Mouse (Mus musculus) embryonic facial prominence, embryonic 12.5 days (tissue): ENCODE results near the gene 2310011J03Rik. TPM values are rescaled to one million over a fixed set of nuclear protein-coding genes. Genes with fewer than 3 reads are reported as not detected.
A peak's percentile ranks its signal among the peaks of the same experiment; 100 is the strongest.

ENCODE experiments used
- ATAC-seq: fragments of 200-750 bp; cut with Nextera tagmentation; 2 replicates; pipeline ENCODE4 v1.8.0; 2017; ENCODE audit not compliant: insufficient number of reproducible peaks, insufficient read depth, low FRiP score, low TSS enrichment
- H3K27ac ChIP-seq: fragments of 300-500 bp; sonication (generic); 2 replicates; pipeline ENCODE4 v1.5.1; 2016; ENCODE audit warnings: mild to moderate bottlenecking
- H3K27me3 ChIP-seq: fragments of 300-500 bp; sonication (generic); 2 replicates; pipeline ENCODE4 v1.6.1; 2016; ENCODE audit warnings: mild to moderate bottlenecking, moderate library complexity
- H3K36me3 ChIP-seq: fragments of 300-500 bp; sonication (generic); 2 replicates; pipeline ENCODE4 v1.6.1; 2016; ENCODE audit warnings: mild to moderate bottlenecking
- H3K4me1 ChIP-seq: fragments of 300-500 bp; sonication (generic); 2 replicates; pipeline ENCODE4 v1.6.1; 2016
- H3K4me2 ChIP-seq: fragments of 300-500 bp; sonication (generic); replicated peaks from 2 replicates; pipeline ENCODE4 v1.6.1; 2016; ENCODE audit warnings: mild to moderate bottlenecking, moderate library complexity
- H3K4me3 ChIP-seq: fragments of 300-500 bp; sonication (generic); 2 replicates; pipeline ENCODE4 v1.5.1; 2016; ENCODE audit warnings: mild to moderate bottlenecking
- H3K9ac ChIP-seq: fragments of 300-500 bp; sonication (generic); 2 replicates; pipeline ENCODE4 v1.6.1; 2016; ENCODE audit warnings: mild to moderate bottlenecking, moderate library complexity
- H3K9me3 ChIP-seq: fragments of 300-500 bp; sonication (generic); 2 replicates; pipeline ENCODE4 v1.6.1; 2016; ENCODE audit warnings: mild to moderate bottlenecking, moderate library complexity
- WGBS: fragments of 180-500 bp; shearing (Covaris S2); methylation state at CpG from one replicate; pipeline ENCODE4 v1.1.7; 2016; 5-methylcytosine and 5-hydroxymethylcytosine counted together
- polyA plus RNA-seq: library from polyadenylated mRNA; unstranded; fragments of >200 nt; fragmentation: Nextera tagmentation; extraction: Ambion mirVana; gene quantifications from 2 replicates; pipeline ENCODE4 v1.2.1, GENCODE M21; 2016

Gene 2310011J03Rik
- polyA plus RNA-seq, 1 experiment from 2014 or later, result 50.0 TPM

- peaks cover 12% of the 10 kb centered on the region for H3K4me1 ChIP-seq
These were observed 4.0 kb upstream of the 2310011J03Rik start for GRCm38 (mm10) chr10:80324120-80325037.

GRCm38 (mm10) chr10:80323261-80324119 is 3.2 kb upstream of the 2310011J03Rik start:
- Histone ChIP-seq H3K27ac (no peak overlapping the region; the same call in 1 of the 2 replicates), H3K9me3 (no peaks in the 10 kb centered on the region), H3K9ac (peak overlapping the region; percentile 63), H3K36me3 (peaks cover 6% of the 10 kb centered on the region; the same call in 1 of the 2 replicates), H3K4me3 (peak overlapping the region; percentile 40), H3K4me1 (peaks cover 16% of the 10 kb centered on the region), H3K4me2 (peak overlapping the region; percentile 65), H3K27me3 (peaks cover 10% of the 10 kb centered on the region; the same call in 1 of the 2 replicates)
- ATAC-seq, result 0 out of 2 replicates have a peak, but pooled peaks have one; percentile 11
- whole genome bisulfite sequencing, result under 1% methylated on average over 46 of the region's 46 CpGs

More at GRCm38 (mm10) chr10:80324120-80325037, 4.0 kb upstream of the 2310011J03Rik start:
- ATAC-seq, result no peak
- Histone ChIP-seq H3K27me3 (peaks cover 10% of the 10 kb centered on the region; the same call in 1 of the 2 replicates), H3K4me3 (peak overlapping the region; percentile 40; the same call in 1 of the 2 replicates), H3K27ac (no peak overlapping the region), H3K9ac (no peak overlapping the region), H3K9me3 (no peaks in the 10 kb centered on the region), H3K36me3 (no peaks in the 10 kb centered on the region), H3K4me2 (peak overlapping the region; percentile 65)
- WGBS, result 78% methylated on average over 17 of the region's 17 CpGs

- no peak for ATAC-seq
- WGBS, result 7% methylated on average over 28 of the region's 28 CpGs
- Histone ChIP-seq H3K27ac (no peak overlapping the region), H3K9me3 (no peaks in the 10 kb centered on the region), H3K4me1 (peaks cover 16% of the 10 kb centered on the region), H3K36me3 (peaks cover 12% of the 10 kb centered on the region; the same call in 1 of the 2 replicates), H3K9ac (peak overlapping the region; percentile 63), H3K27me3 (peaks cover 15% of the 10 kb centered on the region; the same call in 1 of the 2 replicates), H3K4me3 (peak overlapping the region; percentile 40), H3K4me2 (peak overlapping the region; percentile 65)
These were observed 2.5 kb upstream of the 2310011J03Rik start for GRCm38 (mm10) chr10:80322811-80323211.

GRCm38 (mm10) chr10:80321670-80322581 is 1.6 kb upstream of the 2310011J03Rik start:
- H3K4me2 ChIP-seq, result peak overlapping the region; percentile 65
- H3K36me3 ChIP-seq, result peaks cover 21% of the 10 kb centered on the region; the same call in 1 of the 2 replicates
- WGBS, result 92% methylated on average over 19 of the region's 21 CpGs
- H3K27ac ChIP-seq, result no peak overlapping the region
- no peaks in the 10 kb centered on the region for H3K9me3 ChIP-seq
- H3K9ac ChIP-seq, result no peak overlapping the region
- peaks cover 16% of the 10 kb centered on the region for H3K4me1 ChIP-seq
- H3K27me3 ChIP-seq, result peaks cover 24% of the 10 kb centered on the region
- H3K4me3 ChIP-seq, result peak overlapping the region; percentile 40; the same call in 1 of the 2 replicates
- ATAC-seq, result no peak

- no peak overlapping the region for H3K27ac ChIP-seq
- peaks cover 32% of the 10 kb centered on the region for H3K27me3 ChIP-seq
- no peak overlapping the region for H3K9ac ChIP-seq
- peaks cover 16% of the 10 kb centered on the region for H3K4me1 ChIP-seq
- no peak overlapping the region for H3K4me3 ChIP-seq
- WGBS, result 71% methylated on average over 6 of the region's 6 CpGs
- peaks cover 22% of the 10 kb centered on the region; the same call in 1 of the 2 replicates for H3K36me3 ChIP-seq
- no peaks in the 10 kb centered on the region for H3K9me3 ChIP-seq
- no peak for ATAC-seq
- H3K4me2 ChIP-seq, result peak overlapping the region; percentile 9; the same call in 1 of the 2 replicates
These were observed 805 bp upstream of the 2310011J03Rik start for GRCm38 (mm10) chr10:80321014-80321669.

GRCm38 (mm10) chr10:80317011-80317410 is 3.3 kb downstream of the 2310011J03Rik start:
- ATAC-seq, result no peak
- WGBS, result 65% methylated on average over 10 of the region's 10 CpGs
- peaks cover 67% of the 10 kb centered on the region for H3K27me3 ChIP-seq
- peaks cover 19% of the 10 kb centered on the region for H3K4me1 ChIP-seq
- H3K36me3 ChIP-seq, result peaks cover 28% of the 10 kb centered on the region; the same call in 1 of the 2 replicates
- H3K9ac ChIP-seq, result no peak overlapping the region
- H3K9me3 ChIP-seq, result no peaks in the 10 kb centered on the region
- no peak overlapping the region for H3K4me2 ChIP-seq
- H3K4me3 ChIP-seq, result no peak overlapping the region
- no peak overlapping the region for H3K27ac ChIP-seq

- H3K9ac ChIP-seq, result no peak overlapping the region
- 32% methylated on average over 11 of the region's 11 CpGs for WGBS
- H3K9me3 ChIP-seq, result no peaks in the 10 kb centered on the region
- H3K4me2 ChIP-seq, result no peak overlapping the region
- peaks cover 31% of the 10 kb centered on the region; the same call in 1 of the 2 replicates for H3K36me3 ChIP-seq
- no peak overlapping the region for H3K4me3 ChIP-seq
- H3K27me3 ChIP-seq, result peaks cover 69% of the 10 kb centered on the region
- ATAC-seq, result no peak
- H3K27ac ChIP-seq, result no peak overlapping the region
- H3K4me1 ChIP-seq, result peaks cover 15% of the 10 kb centered on the region
These were observed 4.0 kb downstream of the 2310011J03Rik start for GRCm38 (mm10) chr10:80316359-80316781.

- peaks cover 80% of the 10 kb centered on the region for H3K27me3 ChIP-seq
- H3K4me3 ChIP-seq, result 0 out of 2 replicates have a peak overlapping the region, but pooled peaks have one; percentile 1
- H3K27ac ChIP-seq, result no peak overlapping the region
- H3K9me3 ChIP-seq, result no peaks in the 10 kb centered on the region
- peak overlapping the region; percentile 30; the same call in 1 of the 2 replicates for H3K9ac ChIP-seq
- H3K4me2 ChIP-seq, result no peak overlapping the region
- ATAC-seq, result no peak
- H3K36me3 ChIP-seq, result peaks cover 31% of the 10 kb centered on the region; the same call in 1 of the 2 replicates
- H3K4me1 ChIP-seq, result peaks cover 15% of the 10 kb centered on the region
- WGBS, result 47% methylated on average over 27 of the region's 27 CpGs
These were observed 5.0 kb downstream of the 2310011J03Rik start for GRCm38 (mm10) chr10:80315315-80315714.

- H3K4me3 ChIP-seq, result no peak overlapping the region
- H3K4me1 ChIP-seq, result peaks cover 12% of the 10 kb centered on the region
- ATAC-seq, result no peak
- no peaks in the 10 kb centered on the region for H3K9me3 ChIP-seq
- H3K4me2 ChIP-seq, result no peak overlapping the region
- H3K27ac ChIP-seq, result no peak overlapping the region
- H3K27me3 ChIP-seq, result peaks cover 80% of the 10 kb centered on the region
- H3K36me3 ChIP-seq, result peaks cover 31% of the 10 kb centered on the region; the same call in 1 of the 2 replicates
- 0 out of 2 replicates have a peak overlapping the region, but pooled peaks have one; percentile 30 for H3K9ac ChIP-seq
- WGBS, result 54% methylated on average over 16 of the region's 16 CpGs
These were observed 5.8 kb downstream of the 2310011J03Rik start for GRCm38 (mm10) chr10:80314494-80315001.
